Mouse (Mus musculus) lung, postnatal 14 days (tissue): ENCODE results near the gene Igfbp1.

ENCODE experiments used
- DNase-seq: peaks from one replicate; pipeline ENCODE4 v3.0.0; 2021

The Igfbp1 gene

GRCm38 (mm10) chr11:7234981-7235609 is 37.5 kb downstream of the Igfbp1 start:
- DNase-seq = no peak

GRCm38 (mm10) chr11:7236751-7237150 is 39.2 kb downstream of the Igfbp1 start:
- DNase-seq = no peak

GRCm38 (mm10) chr11:7237712-7238111 is 40.1 kb downstream of the Igfbp1 start:
- no peak for DNase-seq

- no peak for DNase-seq
Observed at GRCm38 (mm10) chr11:7238546-7238945, 41.0 kb downstream of the Igfbp1 start.

- DNase-seq = no peak
Observed at GRCm38 (mm10) chr11:7239041-7239740, 41.6 kb downstream of the Igfbp1 start.

GRCm38 (mm10) chr11:7244782-7245181 is 47.2 kb downstream of the Igfbp1 start:
- no peak for DNase-seq

GRCm38 (mm10) chr11:7250415-7250814 is 52.8 kb downstream of the Igfbp1 start:
- no peak for DNase-seq

- DNase-seq = no peak
Observed at GRCm38 (mm10) chr11:7250870-7251269, 53.3 kb downstream of the Igfbp1 start.
